Mouse (Mus musculus) heart, postnatal 10 days (tissue): ENCODE data around the gene Ube2l6. TPM values are rescaled to one million over a fixed set of nuclear protein-coding genes. Genes with fewer than 3 reads are reported as not detected.
A peak's percentile ranks its signal among the peaks of the same experiment; 100 is the strongest.

Source experiments
- DNase-seq, 2 experiments: peaks; one replicate each; pipeline ENCODE4 v3.0.0; 2021
- intact Hi-C: fragments of 180-260 bp; cut with DNase I; formaldehyde crosslinking; loops from one replicate; pipeline ENCODE4 v1.15.1; 2025
- total RNA-seq, 2 experiments: library from RNA; stranded (reverse); gene quantifications; 2 replicates each; pipeline ENCODE4 v1.2.3; 2021

Gene Ube2l6
- 10 to 100 TPM; 22.3 to 36.8 TPM for total RNA-seq

- peak; percentile 73 to 76 for DNase-seq
- intact Hi-C loops: loop anchor here (2.0 to 5.0 kb wide), 2 partner anchors 41 to 58 kb away; no protein-coding TSS in a partner anchor
These were observed at the start of gene Ube2l6 for GRCm38 (mm10) chr2:84798493-84798921. Gene Ube2l6, plus strand, starts transcription at chr2:84798828.

DNA sequence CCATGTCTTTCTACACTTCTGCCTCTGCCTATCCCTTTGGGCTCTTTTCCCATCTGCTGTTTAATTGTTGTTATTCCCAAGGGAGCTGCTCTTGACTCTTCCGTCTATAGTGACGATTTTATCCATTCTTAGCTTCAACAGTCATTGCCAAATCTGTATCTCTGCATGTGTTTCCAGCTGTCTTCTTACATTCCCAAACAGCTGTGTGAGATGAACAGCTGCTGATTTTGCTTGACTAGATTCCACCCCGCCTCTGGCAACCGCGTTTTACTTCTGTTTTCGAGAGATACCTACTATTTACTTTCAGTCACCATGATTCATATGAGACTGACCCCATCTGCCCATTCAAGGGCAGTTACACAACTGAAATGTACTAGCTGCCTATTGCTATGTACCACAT, 48.5 kb upstream of the Ube2l6 start:
- intact Hi-C loops: no loop called here
- DNase-seq: peak; percentile 63 to 68

DNA sequence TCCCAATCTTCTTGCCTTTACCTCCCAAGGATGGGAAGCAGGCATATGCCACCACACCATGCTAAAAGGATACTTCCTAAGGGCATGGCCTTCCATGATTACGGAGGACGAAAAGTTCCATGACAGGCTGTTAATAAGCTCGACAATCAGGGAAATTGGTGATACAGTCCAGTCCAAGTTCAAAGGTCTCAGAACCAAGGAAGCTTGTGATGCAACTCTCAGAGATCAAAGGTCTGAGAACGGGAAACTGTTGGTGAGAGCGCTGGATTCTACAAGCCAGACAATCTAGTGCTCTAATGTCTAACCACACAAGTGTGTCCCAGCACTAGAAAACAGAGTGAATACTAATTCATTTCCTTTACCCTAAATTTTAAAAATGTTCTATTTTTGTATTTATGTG, 42.4 kb upstream of the Ube2l6 start:
- intact Hi-C loops: loop anchor here (5.0 kb wide), 1 partner anchor 41 kb away; the partner anchor contains the start of gene Ube2l6
- no peak for DNase-seq

DNA sequence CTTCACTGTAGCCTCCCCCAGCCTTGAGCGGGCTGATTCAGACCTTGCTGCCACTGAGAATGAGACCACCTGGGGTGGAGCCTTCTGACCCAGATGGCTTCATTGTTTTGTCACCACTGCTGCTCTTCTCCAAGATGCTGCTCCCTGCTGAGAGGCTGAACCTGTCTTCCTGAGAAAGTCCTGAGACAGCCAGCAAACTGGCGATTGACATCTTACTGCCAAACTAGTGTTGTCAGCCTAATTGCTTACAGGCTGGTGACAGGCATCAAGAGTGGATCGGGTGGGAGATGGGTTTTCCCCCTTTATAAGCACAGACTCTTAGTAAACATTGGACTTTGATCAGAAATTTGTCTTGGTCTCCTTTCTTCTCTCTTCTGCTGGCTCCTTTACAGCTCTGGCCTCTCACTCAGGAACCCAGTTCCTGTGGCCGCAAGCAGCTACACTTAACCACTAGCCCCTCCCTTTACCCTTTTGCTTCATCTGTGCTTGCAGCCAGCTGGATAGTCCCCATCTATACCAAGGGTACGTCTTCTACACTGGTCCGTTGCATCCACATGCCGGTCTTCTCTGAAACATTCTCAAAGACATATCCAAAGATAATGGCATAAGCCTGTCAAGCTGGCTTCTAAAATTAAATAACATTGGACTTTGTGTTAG, 41.5 kb upstream of the Ube2l6 start:
- DNase-seq: no peak
- intact Hi-C loops: loop anchor here (5.0 kb wide), 1 partner anchor 40 kb away; the partner anchor contains the start of gene Ube2l6

DNA sequence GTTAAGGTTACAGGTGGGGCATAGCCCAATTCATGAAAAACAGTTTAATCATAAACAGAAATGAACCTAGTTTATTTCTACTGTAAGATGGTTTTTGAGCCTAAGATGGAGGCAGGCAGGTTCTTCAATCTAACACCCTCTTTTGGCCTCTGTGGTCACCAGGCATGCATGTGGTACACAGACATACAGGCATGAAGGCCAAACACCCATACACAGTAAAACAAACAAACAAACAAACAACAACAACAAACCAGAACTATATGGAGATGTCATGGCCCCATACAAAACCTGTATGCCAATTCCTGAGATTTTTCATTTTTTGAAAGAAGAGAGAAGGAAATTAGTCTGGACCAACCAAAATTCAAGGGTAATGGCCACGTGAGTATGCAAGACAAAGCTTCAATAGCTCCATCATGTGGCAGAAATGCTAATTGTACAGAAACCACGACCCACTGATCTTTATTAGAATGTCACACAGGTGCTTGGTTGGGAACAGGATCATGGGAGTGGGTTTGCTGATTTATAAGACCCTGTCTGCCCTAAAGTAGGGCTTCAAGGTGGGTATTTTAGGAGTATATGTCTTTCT, 40.0 kb upstream of the Ube2l6 start:
- intact Hi-C loops: loop anchor here (5.0 kb wide), 1 partner anchor 39 kb away; the partner anchor contains the start of gene Ube2l6

DNA sequence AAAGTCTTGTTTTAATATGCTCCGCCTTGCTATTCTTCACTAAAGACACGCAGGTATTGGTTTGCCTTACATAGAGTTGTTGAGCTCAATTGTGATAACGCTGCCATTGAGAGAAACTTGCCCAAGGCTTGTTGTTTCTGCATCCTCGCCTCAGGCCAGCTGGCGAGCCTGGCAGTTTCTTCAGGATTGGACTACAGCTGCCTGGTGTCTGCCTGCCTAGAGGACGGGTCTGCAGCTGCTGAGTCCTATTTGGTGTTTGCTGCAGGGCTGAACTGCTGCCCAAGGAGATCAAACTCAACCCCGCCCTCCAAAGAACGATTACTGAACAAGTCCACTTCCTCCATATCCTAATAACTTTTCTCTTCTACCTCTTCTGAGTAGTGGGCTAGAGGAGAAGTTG, 37.9 kb upstream of the Ube2l6 start:
- intact Hi-C loops: no loop called here

More for the DNA sequence above, 40.0 kb upstream of the Ube2l6 start:
- peak; percentile 60 to 81 for DNase-seq

DNA sequence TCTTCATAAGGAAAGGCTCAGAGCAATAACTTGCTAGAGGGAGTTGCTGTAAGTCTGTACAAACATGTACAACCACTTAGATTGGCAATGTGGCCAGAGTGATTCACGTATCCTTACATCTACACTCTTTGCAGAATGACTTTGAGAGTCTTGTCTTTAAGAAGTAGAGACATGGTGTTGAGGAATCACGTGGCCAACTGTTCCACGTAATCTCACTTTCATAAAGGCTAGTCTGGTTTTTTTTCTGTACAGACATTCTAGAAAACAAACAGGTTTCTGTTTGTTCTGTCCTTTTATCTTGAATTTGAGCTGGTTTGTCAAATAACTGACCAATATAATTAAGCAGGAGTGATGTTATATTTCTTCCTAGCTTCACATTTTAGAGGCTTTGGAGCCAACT, 37.3 kb upstream of the Ube2l6 start:
- no peak for DNase-seq
- intact Hi-C loops: no loop called here

More for the DNA sequence above, 37.9 kb upstream of the Ube2l6 start:
- DNase-seq: no peak

DNA sequence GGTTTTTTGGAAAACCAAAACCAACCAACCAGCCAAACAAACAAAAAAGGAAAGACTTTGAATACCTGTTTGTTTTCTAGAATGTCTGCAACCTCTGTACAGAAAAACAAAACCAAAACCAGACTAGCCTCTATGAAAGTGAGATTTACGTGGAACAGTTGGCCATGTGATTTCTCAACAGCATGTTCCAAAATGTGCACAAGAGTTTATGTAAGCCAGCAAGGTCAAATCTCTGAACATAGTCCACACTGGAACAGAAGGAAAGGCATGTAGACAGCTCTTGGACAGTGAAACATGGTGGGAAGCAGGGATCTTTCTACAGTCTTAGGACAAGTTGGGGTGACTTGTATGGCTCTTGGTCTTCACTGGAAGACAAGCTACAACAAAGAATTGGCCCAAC, 36.8 kb upstream of the Ube2l6 start:
- intact Hi-C loops: no loop called here
- no peak for DNase-seq

DNA sequence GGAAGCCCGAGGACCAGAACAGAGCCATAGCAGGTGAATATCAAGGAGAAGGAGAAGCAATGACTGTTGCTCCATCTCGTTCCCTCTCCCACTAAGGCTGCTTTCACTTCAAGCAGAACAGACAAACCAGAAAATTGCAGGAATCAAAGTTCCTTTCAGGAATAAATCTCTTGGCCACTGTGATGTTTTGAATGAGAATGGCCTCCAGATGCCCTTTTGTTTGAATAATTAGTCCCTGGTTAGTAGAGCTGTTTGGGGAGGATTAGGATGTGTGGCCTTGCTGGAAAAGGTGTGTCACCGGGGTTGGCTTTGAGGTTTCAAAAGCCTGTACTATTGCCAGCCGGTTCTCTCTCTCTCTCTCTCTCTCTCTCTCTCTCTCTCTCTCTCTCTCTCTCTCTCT, 36.3 kb upstream of the Ube2l6 start:
- intact Hi-C loops: no loop called here
- no peak for DNase-seq

DNA sequence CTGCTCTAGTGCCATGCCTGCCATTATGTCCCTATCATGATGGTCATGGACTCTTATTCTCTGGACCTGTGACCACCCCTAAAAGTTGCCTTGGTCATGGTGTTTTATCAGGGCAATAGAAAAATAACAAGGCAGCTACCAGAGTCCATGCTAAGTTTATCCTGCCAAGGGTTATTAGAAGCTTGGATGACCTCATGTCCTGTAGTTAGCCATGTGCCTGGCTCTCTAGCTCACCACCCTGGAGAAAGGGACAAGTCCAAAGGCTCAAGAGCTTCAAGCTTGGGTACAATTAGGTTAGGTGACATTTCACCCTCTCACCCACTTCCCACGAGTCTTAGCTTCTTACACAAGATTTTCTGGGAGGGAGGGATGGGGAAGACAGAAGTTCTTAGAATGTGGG, 35.8 kb upstream of the Ube2l6 start:
- DNase-seq: no peak
- intact Hi-C loops: no loop called here

DNA sequence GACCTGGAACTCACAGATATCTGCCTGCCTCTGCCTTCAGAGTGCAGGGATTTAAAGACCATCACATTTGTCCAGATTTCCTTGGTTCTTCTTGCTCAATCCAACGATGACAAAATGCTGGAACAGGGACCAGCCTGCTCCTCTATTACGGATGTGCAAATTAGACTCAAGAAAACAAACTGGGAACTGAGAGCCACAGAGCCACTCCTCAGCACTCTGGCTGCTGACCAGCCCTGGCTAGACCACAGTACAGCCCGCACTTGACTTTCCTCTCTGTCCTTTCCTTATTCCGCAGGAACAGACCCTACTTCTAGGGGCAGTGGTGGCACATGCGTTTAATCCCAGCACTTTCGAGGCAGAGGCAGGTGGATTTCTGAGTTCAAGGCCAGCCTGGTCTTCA, 28.1 kb upstream of the Ube2l6 start:
- intact Hi-C loops: no loop called here
- DNase-seq: no peak

DNA sequence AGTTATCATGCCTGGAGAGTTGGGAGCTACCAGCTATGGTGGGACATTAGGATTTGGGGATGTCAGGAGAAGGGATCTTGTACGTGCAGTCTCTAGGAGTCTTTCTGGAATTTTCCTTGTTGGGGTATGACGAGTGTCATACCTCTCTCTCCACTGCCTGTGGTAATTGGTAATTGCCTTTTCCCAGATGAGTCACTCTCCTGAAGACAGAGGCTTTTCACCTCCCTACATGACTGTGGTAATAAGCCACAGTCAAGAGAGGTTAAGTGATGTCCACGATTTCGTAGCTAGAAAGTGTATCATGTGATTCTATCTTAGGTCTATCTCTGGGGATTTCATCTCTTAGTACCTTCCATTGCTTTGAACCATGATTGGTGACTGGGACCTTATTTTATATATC, 26.2 kb upstream of the Ube2l6 start:
- intact Hi-C loops: no loop called here
- no peak for DNase-seq

DNA sequence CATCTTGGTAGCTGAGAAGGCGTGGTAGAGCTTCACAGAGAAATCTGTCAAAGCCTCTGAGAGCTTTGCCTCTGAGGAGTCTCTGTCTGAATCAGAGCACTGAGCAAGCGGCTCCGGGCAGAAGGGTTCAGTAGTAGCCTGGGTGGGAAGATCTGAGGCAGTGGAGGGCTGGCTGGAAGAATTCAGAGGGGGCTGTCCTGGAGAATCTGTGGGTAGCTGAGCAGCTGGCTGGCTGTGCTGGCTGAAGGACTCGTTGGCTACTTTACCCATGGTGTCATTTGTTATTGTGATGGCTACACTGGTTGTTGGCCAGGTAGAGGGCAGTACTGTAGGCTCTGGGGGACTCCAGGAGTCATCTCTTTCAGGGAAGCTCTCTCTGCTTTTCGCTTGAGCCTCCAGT, 25.4 kb upstream of the Ube2l6 start:
- intact Hi-C loops: no loop called here
- DNase-seq: no peak

- DNase-seq: peak; percentile 82 to 83
- intact Hi-C loops: no loop called here
These were observed 23.9 kb upstream of the Ube2l6 start for GRCm38 (mm10) chr2:84774751-84775150.

DNA sequence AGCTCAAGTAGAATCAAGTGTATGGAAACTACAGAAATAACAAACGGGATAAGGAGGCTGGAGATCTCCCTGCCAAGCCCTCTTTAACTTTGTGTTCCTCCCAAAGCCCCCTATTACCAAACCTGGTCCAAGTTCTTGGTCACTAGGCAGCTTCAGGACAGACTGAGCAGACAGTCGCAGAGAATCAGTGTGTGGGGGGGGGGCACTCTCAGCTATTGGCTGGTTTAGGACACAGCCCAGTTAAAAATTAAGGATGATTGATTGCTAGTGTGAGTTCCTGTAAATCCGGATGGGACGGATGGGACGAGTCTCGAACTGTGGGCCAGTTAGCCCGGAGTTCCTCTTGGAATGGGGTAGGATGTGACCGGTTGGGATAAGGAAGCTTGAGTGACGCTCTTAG, 23.4 kb upstream of the Ube2l6 start, which contains the start of gene Serping1:
Gene Serping1, minus strand, starts transcription at position 204 of the 400 bp plus-strand sequence.
- DNase-seq: no peak

GRCm38 (mm10) chr2:84775665-84776064, 23.0 kb upstream of the Ube2l6 start:
- intact Hi-C loops: no loop called here
- DNase-seq: peak; percentile 31 to 32

More for the DNA sequence above, 23.4 kb upstream of the Ube2l6 start, which contains the start of gene Serping1:
- intact Hi-C loops: no loop called here

GRCm38 (mm10) chr2:84777706-84778105, 20.9 kb upstream of the Ube2l6 start:
- intact Hi-C loops: no loop called here
- DNase-seq: no peak

DNA sequence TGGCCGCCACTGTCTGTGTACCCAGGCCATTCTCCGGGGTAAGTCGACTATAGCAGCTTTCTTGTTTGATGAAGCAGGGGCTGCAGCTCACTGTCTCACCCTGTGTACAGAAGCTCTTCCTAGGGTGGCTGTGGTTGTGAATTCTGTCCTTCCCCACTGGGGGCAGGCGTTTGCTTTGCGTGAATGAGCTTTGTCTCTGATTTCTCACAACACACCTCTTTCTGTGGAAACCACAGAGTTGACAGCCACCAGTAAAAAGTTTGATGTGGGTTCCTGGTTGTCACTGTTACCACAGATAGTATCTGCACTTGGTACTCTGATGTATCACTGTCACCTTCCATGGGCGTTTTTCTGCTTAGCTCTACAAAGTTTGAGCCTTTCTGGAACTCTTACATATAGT, 19.4 kb upstream of the Ube2l6 start:
- intact Hi-C loops: no loop called here
- peak in 1 of 2 experiments; percentile 39 for DNase-seq

DNA sequence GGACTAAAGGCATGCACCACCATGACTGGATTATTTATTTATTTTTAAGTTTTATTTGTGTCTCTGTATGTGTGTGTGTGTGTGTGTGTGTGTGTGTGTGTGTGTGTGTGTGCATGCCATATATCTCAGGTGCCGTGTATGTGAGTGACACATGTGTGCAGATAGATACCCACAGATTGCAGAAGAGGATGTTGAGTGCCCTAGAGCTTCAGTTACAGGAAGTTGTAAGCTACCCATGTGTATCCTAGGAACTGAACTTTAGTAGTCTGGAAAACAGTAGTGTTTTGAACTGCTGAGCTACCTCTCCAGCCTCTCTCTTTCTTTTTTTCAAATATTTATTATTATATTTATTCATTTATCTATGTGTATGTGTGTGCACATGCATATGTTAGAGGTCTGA, 15.3 kb upstream of the Ube2l6 start:
- DNase-seq: no peak
- intact Hi-C loops: no loop called here

GRCm38 (mm10) chr2:84783840-84784566, 14.6 kb upstream of the Ube2l6 start:
- DNase-seq: peak; percentile 55 to 61

GRCm38 (mm10) chr2:84788316-84788715, 10.3 kb upstream of the Ube2l6 start:
- DNase-seq: no peak
- intact Hi-C loops: no loop called here

More at GRCm38 (mm10) chr2:84783840-84784566, 14.6 kb upstream of the Ube2l6 start:
- intact Hi-C loops: no loop called here
